Mouse (Mus musculus) spleen, adult 2 months (tissue): ENCODE data around the gene Chchd4.

Source experiments
- CTCF ChIP-seq: fragments of 200-500 bp; IDR thresholded peaks from 2 replicates; pipeline ENCODE4 v1.5.1; 2011; ENCODE audit warnings: mild to moderate bottlenecking, inconsistent platforms; ENCODE audit not compliant: insufficient read depth, insufficient read length, insufficient replicate concordance; ENCODE audit errors: extremely low read depth
- POLR2A ChIP-seq: fragments of 200-500 bp; IDR thresholded peaks from 2 replicates; pipeline ENCODE4 v1.6.1; 2011; ENCODE audit warnings: low read depth, low read length, inconsistent platforms

GRCm38 (mm10) chr6:91494526-91494925, 21.2 kb upstream of the Chchd4 start:
- TF ChIP-seq CTCF (no peak), POLR2A (no peak)
